Mouse (Mus musculus) G1E-ER4 (cell line): ENCODE measurements around the gene Neurl1a. TPM values are rescaled to one million over a fixed set of nuclear protein-coding genes. Genes with fewer than 3 reads are reported as not detected.

ENCODE experiments used
- GATA1 ChIP-seq: IDR thresholded peaks from one replicate; pipeline ENCODE4 v1.8.0; 2012; ENCODE audit warnings: low read length, inconsistent platforms
- polyA plus RNA-seq: library from polyadenylated mRNA; stranded (reverse); fragments of >175 nt; gene quantifications from 2 replicates; pipeline ENCODE4 v1.2.3, GENCODE M21; 2012

The Neurl1a gene
- polyA plus RNA-seq, 1 experiment, result not detected

DNA sequence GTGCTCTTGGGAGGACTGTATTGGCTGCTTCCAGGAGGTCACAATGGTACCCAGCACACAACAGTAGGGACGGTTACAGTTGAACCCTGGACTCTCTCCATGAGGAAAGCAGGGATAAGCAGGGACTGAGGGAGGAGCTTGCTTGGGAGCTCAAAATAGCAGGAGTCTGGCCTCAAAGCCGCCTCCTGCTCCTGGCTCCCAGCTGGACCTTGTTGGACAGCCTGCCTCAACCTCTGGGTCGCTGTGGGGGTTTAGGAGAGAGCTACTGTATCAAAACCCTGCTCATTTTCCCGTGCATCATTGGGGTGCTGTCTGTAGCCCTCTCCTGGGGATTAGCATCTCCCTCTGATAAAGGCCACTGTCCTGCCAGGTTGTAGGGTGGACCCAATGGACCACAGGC is 100.8 kb downstream of the Neurl1a start:
- no peak for TF ChIP-seq GATA1

DNA sequence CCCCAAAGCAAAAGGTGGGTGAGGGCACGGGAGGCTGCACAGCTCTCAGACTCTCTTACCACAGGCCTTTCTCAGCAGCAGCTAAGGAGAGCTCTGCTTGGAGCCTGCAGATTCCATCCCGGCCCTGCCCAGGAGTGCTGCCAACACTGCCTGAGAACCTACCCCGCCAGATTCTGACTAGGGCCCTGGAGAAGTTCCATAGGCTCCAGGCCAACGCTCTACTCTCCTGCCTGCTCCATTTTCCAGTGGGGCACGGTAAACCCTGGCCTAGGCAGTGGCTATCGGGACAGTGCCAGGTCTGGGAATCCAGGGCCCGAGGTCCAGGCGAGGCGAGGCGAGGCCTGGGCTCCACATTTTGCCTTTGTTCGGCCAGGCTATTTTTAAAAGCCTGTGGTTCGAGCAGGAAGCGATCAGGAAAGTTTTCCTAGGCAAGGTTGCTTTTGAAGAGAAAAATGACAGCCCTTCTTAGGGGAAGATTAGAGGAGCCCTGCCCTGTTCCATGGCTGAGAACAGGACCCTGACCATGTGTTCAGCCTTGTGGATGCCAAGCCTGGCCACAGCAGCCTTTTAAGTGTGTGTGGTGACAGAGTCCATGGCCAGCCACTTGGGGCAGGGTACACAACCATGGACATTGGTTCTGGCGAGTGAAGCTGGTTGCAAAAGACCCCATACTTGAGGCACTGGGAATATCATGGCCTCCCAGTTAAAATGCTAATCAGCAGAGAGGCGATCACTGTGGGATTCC is 101.3 kb downstream of the Neurl1a start:
- TF ChIP-seq GATA1, result no peak

DNA sequence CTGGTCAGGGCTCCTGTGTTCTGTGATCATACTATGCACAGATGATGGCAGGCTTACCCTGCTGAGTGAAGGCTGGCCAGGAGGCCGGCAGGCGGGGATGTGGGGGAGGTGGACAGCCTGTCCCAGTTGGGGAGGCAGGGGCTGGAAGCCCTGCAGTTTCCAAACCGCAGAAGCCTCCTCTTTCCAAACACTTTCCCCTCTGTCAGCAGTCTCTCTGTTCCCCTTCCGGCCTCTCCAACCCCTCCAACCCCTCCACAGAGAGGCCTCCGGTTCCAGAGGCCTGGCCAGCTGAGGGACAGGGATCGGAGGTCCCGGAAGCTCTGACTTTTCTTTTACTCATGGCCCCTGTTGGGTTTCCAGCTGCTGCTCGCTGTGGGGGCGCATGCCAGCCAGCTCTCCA is 102.3 kb downstream of the Neurl1a start:
- no peak for TF ChIP-seq GATA1

DNA sequence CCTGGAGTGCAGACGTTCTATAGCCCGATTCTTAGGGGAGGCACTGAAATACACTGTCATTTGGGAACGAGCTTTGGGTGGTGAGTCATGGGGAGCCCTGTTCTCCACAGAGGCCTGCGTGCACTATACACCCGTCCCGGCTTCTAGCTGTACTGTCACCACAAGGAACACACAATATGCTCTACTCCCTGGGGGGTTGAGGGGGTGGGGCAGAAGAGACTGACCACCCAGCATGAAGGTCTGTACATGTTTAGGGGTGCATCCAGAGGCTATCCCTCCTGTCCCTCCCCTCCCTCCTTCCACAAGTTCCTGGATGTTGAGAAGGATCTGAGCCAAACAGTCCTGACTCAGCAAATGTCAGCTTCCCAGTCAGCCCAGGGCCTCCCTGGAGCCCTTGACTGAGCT is 103.4 kb downstream of the Neurl1a start:
- TF ChIP-seq GATA1, result no peak

DNA sequence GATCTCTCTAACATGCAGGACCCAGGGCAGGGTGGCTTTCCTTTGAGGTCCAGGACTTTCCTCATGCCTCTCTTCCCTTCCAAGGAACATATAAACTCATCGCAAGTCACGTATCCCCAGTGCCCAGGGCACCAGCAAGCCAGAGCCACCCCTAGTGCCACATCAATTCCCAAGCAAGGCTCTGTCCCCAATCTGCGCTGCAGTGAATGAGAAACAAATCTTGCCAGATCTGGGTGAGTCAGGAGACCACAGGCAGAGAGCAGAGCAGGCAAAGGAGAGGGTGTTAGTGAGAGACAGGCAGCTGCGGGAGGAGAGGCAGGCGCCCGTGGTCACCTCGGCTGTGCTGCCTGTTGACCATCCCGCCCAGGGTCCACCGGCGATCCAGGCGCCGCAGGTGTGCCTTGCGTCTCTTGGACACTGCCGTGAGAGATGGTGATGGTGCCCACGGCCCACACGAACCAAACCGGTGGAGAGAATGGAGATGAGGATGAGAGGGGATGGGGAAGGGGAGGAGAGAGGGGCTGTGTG is 104.1 kb downstream of the Neurl1a start:
- TF ChIP-seq GATA1, result no peak

DNA sequence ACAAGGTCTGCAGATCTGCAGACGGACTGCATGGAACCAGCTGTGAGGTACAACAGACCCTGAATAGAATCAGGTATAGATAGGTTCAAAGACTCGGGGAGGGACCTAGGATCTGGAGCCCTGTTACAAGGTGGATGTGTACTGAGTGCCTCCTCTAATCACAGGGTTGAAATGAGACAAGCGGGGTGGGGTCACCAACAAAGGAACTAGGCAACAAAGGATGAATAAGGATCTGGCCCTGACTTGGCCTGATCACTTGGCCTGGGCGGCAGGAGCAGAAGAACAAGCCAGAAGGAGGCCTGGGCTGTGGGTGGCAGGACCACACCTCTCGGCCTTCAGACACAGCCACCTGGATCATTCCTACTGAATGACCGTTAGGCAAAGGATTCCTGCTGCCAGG is 107.0 kb downstream of the Neurl1a start:
- TF ChIP-seq GATA1, result no peak

DNA sequence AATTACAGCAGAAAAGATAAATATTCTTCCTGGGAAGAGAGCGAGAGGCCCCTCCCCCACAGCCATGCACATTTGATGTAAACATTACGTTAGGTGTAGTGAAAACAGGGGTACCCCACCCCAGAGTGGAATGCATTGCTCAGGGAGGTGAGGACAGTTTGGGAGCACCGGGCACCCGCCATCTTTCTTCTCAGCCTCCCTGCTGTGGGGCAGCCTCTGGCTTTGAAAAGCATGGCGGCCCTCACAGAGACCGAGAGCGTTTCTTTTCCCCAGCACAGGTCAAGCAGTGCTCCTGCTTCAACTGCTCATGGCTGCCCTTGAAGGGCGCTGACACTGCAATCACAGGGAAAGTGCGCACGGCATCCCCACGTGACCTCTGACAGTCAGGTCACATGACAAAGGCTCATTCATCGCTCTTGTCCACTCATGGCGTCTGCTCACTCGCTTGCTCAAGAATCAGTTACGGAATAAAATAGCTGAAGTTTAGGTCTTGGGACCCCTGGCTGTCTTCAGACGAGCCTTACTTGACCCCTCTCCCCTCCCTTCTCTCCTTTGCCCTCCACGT is 108.3 kb downstream of the Neurl1a start:
- TF ChIP-seq GATA1, result no peak

DNA sequence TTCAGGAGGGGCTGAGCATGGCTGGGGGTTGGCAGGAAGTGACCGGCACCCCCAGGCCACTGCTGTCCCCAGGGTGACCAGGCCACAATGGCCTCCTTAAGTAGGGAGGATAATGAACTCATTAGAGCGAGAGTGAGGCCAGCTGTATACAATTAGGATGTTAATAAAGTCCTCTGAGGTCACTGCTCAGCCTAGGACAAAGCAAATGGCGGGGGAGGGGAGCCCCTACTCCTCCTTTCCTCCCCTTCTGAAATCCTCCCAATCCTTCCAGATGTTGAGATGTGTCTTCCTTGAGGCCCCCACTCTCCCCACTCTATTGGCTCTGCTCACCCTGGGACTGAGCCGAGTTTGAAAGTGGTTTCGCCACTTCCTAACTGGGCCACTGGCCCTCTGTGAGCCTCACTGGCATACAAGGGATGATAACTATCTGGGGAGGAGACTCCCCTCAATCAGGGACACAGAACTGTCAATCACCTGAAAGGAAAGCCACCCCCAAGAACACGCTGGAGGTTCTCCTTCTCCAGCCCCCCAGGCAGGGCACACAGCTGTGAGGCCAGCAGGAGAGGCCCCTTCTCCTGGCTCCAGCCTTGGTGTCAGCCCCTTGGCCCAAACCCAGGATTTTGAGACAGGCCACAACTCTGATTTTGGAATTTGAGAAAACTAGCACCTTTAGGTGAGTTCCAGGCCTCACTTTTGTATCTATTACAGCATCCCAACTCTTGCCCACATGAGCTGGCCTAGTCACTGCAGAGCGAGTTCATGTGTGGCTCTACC is 112.9 kb downstream of the Neurl1a start:
- TF ChIP-seq GATA1, result no peak

DNA sequence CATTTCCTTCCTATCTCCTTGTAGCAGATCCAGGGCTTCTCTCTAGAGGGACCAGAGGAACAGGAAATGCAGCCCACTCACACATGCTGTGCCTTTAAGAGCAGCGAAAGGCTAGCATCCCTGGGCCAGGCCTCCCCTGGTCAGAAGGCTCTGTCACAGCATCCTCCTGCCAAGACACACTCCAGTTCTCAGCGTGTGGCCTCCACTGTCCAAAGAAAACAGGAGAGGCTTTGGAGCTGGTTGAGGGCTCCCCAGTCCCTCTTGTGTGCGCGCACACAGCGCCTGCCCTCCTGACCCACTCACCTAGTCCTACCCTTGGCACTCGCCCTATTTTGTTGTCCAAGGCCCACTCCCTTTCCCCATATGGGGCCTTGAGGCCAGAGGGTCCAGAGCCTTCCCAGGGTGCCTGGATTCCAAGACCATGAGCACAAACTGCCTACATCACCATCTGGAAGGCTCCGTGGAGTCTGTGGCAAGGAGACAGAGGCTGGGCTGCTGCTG is 113.9 kb downstream of the Neurl1a start:
- no peak for TF ChIP-seq GATA1

DNA sequence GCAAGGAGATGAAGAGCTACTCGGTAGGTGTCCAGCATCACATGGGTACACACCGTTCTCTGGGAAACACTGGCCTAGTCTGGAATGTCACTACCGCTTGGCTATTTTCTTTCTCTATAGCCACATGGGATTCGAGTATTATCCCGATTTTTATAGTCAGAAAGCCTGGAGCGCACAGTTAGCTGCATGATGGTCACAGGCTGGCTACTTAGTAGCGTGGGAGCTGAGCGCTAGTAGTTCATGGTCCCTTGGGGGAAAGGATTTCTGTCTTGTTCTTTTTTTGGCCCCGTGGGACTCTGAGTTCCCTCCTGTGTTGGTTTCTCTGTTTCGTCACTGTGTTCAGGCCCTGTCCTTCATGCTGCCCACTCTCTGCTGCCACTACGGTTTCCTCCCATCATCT is 119.5 kb downstream of the Neurl1a start:
- no peak for TF ChIP-seq GATA1

DNA sequence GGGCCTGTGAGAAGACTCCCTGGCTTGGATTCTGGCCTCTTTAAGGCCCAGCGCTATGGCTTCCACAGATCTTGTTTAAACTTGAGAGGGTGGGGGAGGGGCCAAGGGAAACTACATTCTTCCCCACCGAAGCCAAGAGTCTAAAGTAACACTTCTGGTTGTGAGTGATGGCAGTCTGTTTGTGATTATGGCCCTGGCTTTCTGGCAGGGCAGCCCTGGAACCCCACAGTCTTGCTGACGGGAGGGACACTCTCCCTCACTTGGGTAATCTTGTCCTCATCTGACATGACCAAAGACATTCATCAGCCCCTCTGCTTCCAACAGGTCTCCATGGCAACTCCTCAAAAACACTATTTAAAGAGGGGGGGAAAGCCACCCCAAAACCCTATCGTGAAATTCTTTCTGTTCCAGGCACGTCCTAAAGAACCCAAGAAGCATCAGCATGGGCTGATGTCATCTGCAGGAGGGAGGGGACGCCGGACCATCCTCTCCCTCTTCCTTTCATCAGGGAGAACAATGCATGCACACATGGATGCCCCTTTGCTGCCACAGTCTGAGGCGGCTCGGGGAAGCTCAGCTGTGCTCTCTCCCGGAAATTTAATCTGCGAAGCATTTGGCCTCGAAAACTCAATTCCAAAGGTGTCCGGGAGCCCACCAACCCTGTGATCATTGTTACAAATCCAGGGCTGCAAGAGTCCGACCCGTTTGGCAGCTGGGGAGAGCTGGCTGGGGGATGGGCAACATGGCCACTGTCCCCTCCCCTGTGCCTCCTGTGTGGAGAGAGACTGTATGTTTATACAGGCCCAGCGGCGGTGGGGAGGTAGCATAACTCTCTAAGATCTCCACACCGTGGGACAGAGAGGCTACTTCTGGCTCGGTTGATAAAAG is 122.9 kb downstream of the Neurl1a start:
- TF ChIP-seq GATA1, result no peak

DNA sequence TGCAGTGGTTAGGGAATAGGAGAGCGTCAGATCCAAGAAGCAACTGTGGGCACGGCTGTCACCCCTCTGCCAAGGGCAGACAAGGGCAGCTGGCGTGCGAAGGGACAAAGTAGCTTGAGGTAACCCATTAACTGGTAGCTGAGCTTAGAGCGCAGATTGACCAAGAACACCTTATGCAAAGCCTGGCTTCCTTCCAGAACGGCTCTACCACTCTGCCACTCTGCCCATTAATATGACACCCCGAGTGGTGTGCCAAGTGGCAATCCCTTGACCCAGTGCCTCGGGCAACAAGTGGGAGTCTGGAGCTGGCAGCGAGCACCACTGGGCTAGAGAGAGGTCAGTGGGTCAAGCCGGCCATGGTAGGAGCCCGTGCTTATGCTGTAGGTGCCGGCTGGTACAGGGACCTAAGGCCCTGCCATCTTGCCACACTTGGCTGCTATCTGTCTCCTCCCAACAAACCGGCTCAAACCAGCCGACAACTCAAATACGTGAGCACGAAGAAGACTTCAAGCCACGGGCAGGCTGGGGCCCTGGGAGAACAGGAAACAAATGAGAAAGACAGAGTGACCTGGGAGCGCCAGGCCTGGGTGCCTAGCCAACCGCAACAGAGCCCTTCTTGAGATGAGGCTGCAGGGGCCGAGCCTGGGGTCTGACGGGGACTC is 123.7 kb downstream of the Neurl1a start:
- TF ChIP-seq GATA1, result no peak

DNA sequence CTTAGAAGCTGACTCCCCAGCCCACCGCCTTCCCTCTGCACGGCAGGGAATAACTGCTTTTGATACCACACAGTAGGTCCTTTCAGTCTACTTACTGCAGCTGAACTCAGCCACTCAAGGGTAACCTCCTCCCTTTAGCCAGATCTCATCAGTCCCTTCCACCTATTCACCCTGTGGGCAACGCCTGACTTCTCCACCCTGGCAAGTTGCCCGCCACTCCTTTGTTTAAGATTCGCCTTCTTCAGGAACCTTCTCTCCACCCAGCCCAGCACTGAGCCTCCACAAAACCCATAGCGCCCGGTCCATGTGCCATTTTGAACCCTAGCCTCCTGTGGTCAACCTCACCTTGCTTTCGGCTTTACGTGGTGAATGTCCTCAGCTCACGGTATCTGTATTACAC is 124.5 kb downstream of the Neurl1a start:
- TF ChIP-seq GATA1, result no peak

DNA sequence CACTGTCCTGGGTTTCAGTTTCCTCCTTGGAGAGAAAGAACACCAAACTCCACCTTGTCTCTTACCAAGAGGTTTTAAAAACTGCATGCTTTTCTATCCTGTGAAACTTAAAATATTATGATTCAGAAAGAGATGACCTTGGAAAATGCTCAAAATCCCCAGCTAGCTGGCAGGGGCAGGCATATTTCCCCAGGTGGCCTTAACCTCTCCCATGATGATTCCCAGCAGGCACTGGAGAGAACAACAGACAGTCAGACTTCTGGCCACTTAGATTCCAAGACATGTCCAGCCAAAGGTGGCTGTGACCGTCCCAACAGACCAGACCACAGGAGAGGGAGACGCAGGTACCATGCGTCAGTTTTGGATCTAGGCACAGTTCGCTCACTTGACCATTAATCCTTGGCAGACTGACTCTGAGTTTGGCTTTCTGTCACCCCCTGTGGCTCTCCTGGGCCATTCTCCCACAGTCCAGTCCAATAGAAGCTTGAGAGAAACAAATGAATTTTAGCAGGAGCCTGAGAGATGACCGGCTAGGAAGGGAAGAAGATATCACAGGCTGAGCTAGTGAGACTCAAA is 125.6 kb downstream of the Neurl1a start:
- no peak for TF ChIP-seq GATA1
